ENCODE assay signal across 1 mouse cellular context in the genomic region with DNA sequence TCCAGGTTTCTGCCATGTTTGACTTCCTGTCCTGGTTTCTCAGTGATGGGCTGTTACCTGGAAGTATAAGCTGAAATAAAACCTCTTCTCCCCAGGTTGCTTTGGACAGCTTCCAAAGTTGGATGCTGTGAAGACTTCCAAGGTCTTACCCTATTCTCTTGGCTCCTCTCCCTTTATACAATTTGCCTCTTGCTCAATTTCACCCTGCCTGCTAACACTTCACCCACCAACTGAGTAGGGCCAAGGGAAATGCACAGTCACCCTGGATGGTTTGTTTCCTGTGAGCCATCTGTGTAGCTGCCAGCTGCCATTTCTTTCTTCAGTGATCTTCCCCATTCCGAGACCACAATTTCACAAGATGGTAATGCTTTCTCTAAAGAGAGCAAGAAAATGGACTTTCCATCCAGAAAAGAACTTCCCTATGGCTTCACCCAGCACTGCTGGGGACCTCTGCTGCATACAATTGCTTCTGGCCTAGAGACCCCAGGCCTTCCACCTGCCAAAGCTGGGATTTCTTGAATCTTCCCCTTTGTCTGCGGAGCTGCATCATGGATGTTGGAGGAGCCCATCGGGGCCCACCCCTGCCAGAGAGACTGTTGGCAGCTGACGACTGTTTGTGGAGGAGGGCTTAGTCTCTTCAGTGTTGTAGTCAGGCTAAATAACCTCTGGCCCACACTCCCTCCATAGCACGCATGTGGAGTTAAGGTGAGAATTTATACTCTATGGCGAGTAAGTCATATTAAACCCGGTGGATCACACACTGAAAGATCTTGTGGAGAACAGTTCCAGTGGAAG.
TF ChIP-seq lines count a peak whose summit lies in the region.

No protein-coding gene starts in this region.

TF ChIP-seq in myocyte, 11 proteins besides CTCF, POLR2A, EP300 and RAD21:
- TF ChIP-seq MYOG (IDR thresholded peaks at IDR 0.05; ENCODE audit: control insufficient read depth in 1 of 3, insufficient read depth in 1 of 3, insufficient read length in 2 of 3, low read depth in 2 of 3), result no peak
- TF ChIP-seq MYOD1 (IDR thresholded peaks at IDR 0.05; ENCODE audit: control insufficient read depth in 1 of 3, insufficient read length in 2 of 3, low read depth in 2 of 3), result no peak
- no peak for TF ChIP-seq E2F4 (IDR thresholded peaks at IDR 0.05; ENCODE audit: insufficient read depth)
- no peak for TF ChIP-seq TCF12 (IDR thresholded peaks at IDR 0.05; ENCODE audit: insufficient read depth, poor library complexity, severe bottlenecking)
- TF ChIP-seq POLR2AphosphoS2 (IDR thresholded peaks at IDR 0.05; ENCODE audit: insufficient read length, low read depth), result no peak
- TF ChIP-seq TCF3 (IDR thresholded peaks at IDR 0.05; ENCODE audit: insufficient read length, low read depth), result no peak
- TF ChIP-seq REST (IDR thresholded peaks at IDR 0.05; ENCODE audit: insufficient read depth, insufficient read length), result no peak
- no peak for TF ChIP-seq SRF (IDR thresholded peaks at IDR 0.05; ENCODE audit: control insufficient read depth, insufficient read length, low read depth)
- no peak for TF ChIP-seq CEBPB (IDR thresholded peaks at IDR 0.05; ENCODE audit: insufficient read depth, poor library complexity, severe bottlenecking)
- no peak for TF ChIP-seq MAX (IDR thresholded peaks at IDR 0.05; ENCODE audit: low read depth)
- TF ChIP-seq USF1 (IDR thresholded peaks at IDR 0.05; ENCODE audit: low read depth), result no peak
